Mouse (Mus musculus) urinary bladder, adult 2 months (tissue): Measurements from ENCODE around the gene Myo5a. TPM values are rescaled to one million over a fixed set of nuclear protein-coding genes. Genes with fewer than 3 reads are reported as not detected.
"Not testable (repeated sequence)": the region's sequence is repeated elsewhere in the genome, so short reads cannot be mapped to it uniquely, and the experiment has no call there.

Experiments used
- DNase-seq: peaks from one replicate; pipeline ENCODE4 v3.0.0; 2022; ENCODE audit warnings: low spot score
- polyA plus RNA-seq: library from polyadenylated mRNA; depleted of rRNA; stranded (reverse); fragments of >200 nt; gene quantifications from 2 replicates; pipeline ENCODE4 v1.2.3, GENCODE M21; 2012; rRNA removed

The Myo5a gene
- polyA plus RNA-seq, 1 experiment, result 23.9 TPM

DNA sequence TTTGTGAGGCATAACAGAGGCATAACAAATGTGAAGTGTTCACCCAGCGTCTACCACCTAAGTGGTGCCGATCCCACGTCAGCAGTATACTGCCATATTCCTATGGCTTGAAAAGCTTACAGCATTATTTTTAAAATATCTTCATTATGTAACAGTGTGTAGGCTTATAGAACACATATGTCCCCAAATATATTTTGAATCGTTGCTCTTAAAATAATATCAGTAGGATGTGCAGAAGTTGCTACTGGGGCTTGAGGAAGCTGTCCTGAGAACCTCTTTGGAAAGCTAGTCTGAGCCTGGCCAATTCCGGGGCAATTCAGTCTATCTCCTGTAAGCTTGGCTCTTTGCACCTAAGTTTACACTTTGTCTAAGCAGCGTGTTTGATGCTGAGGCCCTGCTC lies 177.1 kb downstream of the Myo5a start:
- DNase-seq, result no peak

DNA sequence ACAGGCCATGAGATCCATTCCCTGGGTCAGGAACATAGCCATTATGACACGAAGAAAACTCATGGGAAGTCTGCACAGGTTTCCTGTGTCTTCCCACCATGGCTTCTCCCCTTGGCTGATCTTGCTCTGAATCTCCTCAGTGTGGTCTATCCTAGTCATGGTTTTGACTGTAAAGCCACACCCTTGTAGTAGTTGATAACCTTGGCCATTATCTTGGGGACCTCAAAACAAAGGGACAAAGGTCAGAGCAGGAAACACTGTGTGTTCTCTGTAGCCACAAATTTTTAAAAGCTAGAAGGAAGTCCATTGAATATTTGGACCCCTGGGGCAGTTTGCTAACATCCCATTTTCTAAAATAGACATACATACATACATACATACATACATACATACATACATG lies 177.5 kb downstream of the Myo5a start:
- DNase-seq, result no peak

DNA sequence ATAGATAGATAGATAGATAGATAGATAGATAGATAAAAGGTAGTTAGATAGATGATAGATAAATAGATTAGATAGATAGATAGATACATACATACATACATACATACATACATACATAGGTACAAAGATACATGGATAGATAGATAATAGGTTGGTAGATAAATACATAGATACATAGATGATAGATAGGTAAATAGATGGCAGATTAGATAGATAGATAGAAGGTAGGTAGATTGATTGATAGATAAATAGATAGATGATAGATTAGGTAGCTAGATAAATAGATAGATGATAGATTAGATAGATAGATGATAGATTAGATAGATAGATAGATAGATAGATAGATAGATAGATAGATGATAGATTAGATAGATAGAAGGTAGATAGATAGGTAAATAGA lies 178.1 kb downstream of the Myo5a start:
- no peak for DNase-seq

DNA sequence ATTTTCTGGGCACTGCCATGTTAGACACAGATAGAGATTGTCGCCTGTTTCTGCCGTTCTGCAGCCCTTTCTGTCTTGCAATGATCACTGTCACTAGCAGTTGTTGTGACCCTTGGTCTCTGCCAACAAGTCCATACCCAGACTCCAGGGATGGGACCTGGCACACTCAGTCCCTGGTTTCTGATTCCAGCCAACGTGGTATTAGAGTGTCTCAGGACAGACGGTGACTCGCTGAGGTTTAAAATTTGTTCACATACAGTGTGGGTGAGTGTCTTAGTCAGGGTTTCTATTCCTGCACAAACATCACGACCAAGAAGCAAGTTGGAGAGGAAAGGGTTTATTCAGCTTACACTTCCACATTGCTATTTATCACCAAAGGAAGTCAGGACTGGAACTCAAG lies 182.3 kb downstream of the Myo5a start:
- not testable (repeated sequence) for DNase-seq

DNA sequence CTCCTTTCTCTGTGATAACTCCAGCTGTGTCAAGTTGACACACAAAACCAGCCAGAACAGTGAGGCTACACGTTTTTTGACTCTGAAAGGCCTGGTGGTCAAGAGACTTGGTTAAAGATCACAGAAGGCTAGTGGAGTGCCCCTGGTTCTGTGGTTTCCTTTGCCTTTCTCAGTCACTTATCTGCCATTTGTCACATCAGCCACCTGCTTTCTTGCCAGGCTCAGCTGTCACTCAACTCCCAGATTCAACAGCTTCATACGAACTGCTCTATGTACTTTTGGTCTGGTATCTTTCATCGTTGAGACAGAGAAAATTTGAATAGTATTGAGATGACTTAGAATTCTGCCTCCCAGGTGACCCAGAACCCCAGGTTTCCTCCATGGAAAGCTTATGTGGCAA lies 183.0 kb downstream of the Myo5a start:
- DNase-seq, result no peak

DNA sequence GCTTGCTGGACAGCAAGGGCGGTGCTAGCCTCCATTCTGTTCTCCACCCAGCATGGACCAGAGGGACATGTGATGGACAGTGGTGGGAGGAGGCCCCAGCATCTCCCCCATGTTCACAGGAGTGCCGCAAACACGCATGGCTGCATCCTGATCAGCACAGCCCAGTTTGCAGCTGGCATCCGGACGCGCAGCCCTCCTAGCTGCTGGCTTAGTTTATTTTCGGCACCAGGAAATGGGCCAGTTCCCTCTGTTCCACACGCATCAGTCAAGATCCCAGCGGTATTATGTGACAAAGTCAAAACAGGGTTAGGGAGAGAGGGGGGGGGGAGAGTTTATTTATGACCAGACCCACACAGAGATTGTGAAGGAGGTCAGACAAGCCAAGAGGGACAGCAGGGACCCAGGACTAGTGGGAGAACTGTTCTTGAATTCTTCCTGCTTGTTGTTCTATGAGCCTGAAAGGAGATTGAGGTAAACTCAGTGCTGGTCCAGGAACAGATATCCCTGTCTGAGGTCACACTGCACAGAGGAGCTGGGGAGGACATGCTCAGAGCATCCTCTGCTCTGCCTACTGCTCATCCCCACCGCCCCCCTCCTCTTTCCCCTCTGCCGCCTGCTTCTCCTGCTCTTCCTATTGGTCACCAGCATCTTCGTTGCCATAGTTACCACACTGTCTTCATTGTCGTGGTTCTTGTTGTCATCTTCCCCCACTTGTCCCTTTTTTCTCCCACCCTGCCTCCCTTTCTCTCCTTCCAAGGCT lies 183.6 kb downstream of the Myo5a start:
- DNase-seq, result no peak

DNA sequence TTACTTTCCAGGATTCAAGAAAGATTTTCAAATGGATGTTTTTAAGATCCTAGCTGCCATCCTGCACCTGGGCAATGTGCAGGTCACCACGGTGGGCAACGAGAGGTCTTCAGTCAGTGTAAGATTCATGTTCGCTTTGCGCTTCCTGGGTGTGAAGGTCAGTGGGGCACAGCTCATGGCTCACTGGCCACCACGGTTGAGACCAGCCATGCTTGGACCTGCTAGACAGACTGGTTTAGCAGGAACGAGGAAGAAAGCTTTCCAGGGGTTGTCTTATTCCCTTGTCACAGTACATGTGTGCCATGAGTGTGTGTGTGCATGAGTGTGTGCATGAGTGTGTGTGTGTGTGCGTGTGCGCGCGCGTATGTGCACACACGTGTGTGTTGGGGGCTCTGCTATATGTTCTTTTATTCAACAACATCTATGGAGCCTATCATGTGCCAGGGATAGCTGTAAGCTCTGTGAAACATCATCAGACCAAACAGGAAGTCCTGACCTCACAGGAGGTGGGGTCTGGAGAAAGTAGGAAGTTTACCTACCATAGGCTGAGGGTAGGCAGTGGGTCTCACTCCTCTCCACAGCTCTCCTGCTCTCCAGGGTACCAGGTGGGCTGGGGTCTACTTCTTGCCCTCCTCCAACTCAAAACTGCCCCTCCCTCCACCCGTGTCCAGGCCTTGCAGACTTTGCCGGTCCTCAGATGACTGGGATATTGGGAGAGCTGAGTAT lies 185.2 kb downstream of the Myo5a start:
- DNase-seq, result no peak

DNA sequence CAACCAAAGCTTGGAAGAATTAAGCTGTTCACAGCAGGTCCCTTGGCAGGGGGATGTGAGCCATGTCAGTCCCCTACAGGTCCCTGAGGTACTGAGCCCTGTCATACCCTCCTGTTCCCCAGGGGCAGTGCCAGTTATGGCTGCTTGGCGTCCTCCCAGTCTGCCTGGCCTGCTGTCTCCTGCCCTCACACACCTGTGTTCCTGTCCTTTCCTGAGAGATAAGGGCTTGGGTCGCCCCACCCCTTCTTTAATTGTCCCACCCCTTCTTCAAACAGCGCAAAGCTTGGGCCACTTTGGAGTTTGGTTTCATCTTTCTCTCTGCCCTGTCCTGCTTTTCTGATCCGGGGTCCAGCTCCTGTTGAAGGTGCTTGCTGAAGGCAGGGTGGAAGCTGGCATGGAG lies 188.0 kb downstream of the Myo5a start:
- no peak for DNase-seq

DNA sequence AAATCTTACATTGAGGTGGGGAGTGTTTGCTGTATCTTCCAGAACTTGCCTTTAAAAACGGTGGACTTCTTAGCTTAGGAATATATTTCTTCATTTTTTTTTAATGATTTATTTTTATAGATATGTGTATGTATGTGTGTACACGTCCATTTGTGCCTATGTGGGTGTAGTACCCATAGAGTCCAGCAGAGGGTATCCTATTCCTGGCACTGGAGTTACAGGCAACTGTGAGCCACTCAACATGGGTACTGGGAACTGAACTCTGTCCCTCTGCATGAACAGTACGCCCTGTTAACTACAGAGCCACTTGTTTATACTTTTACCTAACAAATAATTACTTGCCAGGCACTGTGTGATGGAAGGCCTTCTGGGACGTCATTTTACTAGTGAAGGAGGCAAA lies 188.8 kb downstream of the Myo5a start:
- no peak for DNase-seq

DNA sequence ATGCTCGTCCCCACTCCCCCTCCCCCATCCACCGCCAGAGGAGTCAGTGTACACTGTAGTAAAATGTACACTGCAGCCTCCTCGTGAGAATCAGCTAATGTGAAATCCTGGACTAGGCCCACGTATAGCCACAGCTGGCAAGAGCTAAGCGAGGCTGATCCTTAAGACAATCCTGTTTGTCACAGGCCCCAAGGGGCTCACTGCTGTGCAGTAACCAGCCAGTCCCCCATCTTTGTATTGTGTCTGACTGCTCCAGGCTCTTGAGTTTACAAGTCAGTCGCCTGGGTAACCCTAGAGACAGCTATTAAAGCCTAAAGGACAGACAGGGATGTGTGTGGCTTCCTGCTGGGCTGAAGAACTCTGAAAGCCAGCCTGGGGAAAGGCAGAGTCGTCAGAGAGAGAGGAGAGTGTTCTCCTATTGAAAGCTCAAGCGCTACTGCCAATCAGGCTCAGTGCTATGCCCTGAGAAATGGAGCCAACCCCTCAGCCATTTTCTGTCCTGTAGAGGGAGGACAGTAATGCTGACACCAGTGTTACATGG lies 190.6 kb downstream of the Myo5a start:
- no peak for DNase-seq

DNA sequence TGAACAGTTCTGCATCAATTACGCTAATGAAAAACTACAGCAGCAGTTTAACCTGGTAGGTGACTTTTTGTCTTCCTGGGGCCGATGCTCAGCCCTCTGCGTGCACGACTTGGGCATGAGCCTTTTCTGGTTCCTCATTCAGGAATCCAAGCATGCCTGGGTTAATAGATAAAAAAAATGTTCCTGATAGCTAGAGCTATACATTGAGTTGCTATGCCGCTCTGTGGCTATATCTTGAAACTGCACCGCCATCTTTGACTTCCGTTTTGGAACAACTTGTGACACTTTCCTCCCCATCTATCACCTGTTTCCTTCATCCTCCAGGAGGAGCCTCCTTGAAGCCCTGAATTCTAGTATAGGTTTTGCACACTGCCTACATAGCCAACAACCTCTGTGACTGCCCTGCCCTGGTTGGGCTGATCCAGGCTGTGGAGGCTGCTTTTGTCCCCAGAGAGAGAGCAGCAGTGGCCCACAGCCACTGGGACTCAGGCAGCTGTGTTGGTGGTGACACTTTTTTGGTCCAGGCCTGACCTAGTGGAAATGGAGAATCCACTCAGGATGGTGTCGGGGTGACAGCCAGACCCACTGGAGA lies 191.5 kb downstream of the Myo5a start:
- DNase-seq, result no peak

DNA sequence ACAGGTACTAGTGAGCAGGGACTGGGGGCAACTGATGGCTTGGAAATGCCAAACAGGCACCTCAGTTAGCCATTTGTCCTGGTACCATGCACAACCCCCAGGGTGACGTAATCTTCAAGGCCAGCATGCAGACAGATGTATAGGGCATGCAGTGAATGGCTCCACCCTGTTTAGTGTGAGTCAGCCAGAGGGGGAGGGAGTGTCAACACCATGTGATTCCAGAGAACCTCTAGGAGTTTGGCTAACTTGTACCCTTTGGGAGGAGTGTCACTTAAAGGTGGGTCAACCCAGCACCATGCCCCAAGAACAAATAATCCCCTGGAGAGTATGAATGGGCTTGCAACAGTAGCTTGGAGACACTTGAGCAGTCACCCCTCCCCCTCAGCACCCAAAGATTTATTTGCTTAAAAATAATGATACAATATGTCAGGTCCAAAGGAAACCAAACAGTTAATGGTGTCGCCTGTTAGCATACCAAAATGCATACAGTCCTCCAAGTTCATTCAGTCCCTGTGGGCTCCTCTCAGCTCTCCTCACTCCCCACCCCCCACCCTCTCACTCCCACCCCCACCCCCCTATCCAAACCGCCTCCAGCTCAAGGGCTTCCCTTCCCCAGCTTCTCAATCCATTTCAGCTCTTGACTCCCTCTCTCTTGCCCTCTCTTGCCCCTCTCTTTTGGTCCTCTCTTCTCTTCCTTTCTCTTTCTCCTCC lies 193.3 kb downstream of the Myo5a start:
- DNase-seq, result no peak

DNA sequence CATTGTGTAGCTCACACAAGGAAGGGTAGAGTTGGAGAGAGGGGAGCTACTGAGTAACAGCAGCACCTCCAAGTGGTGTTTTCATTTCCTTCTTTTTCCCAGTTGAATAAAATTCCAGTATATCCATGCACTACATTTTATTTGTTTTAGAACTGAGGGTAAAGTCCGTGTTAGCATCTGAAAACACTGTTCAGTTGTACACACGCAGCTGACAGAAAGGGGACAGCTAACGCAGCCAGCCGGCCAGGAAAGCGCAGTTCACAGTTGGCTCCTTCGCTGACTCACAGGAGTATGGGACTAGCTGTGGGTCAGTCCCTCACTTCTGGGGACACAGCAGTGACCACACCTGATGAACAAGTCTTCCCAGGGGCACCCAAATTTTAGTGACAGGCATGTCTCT lies 196.3 kb downstream of the Myo5a start:
- DNase-seq, result no peak

DNA sequence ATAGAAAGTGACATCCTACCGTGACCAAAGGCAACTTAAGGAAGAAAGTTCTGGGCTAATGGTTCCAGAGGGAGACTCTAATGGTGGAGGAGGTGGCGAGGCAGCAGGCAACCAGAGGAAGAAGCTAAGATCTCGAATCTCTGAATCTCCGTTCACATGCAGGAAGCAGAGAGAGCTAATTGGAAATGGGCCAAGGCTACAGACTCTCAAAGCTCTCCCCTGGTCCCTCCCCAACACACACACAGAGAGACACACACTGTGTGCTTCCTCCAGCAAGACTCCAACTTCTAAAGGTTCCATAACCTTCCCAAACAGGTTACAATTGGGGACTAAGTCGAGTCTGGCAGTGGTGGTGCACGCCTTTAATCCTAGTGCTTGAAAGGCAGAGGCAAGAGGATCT lies 199.6 kb downstream of the Myo5a start:
- DNase-seq, result no peak

DNA sequence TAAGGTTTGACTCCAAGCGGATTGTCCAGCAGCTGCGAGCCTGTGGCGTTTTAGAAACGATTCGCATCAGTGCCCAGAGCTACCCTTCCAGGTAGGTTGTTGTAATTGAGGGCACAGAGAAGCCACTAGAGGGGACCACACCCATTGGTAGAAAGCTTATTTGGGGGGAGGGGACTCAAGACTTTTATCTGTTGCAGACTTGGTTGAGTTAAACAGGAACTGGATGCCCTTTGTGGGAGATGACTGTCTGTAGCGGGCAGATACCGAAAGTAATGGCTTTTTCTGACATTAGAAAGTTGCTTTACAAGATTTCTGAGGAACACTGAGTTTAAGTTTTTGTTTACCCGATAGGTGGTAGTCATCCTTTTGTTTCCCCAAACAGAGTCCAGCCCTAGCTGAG lies 200.7 kb downstream of the Myo5a start:
- no peak for DNase-seq

Other genes with a start within 250 kb of the Myo5a start
- not detected in 2 replicates for gene Onecut1, start 209.1 kb upstream of the Myo5a start, polyA plus RNA-seq
- 19.4 and 25.6 TPM in 2 replicates for gene Fam214a, start 118.1 kb upstream of the Myo5a start, polyA plus RNA-seq
- 69.9 and 83.8 TPM in 2 replicates for gene Arpp19, start 33.4 kb upstream of the Myo5a start, polyA plus RNA-seq
- gene Myo5c, start 161.0 kb downstream of the Myo5a start, polyA plus RNA-seq, result 10.0 and 10.3 TPM in 2 replicates
- 17.6 and 20.6 TPM in 2 replicates for gene Gnb5, start 235.3 kb downstream of the Myo5a start, polyA plus RNA-seq